Mouse (Mus musculus) lung, postnatal 36 days (tissue): ENCODE measurements at regions not wholly inside any gene's neighbourhood (a gene's known extent, or its start where the extent isn't known, plus 50 kb on each side); places are given as distances from the start of the nearest gene placed in this dataset.

Experiments used
- DNase-seq: peaks from one replicate; pipeline ENCODE4 v3.0.0; 2022; ENCODE audit warnings: mixed read lengths

GRCm38 (mm10) chr10:26434586-26434985, 58.8 kb upstream of the L3mbtl3 start:
- no peak for DNase-seq

DNA sequence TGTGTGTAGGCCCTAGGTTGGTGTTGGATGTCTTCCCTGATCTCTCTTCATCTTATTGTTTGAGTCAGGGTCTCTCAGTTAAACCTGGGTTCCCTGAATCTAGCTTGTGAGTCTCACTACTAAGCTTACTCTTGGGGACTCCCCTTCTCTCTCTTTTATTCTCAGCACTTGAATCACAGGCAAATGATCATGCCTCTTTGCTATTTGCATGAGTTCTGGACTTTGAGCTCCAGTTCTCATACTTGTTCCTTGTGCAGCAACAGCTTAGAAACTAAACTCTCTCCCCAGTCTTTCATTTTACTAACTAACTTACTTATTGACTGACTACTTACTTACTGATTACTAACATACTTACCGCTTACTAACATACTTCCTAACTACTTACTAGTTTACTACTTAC, 64.9 kb upstream of the L3mbtl3 start:
- no peak for DNase-seq

DNA sequence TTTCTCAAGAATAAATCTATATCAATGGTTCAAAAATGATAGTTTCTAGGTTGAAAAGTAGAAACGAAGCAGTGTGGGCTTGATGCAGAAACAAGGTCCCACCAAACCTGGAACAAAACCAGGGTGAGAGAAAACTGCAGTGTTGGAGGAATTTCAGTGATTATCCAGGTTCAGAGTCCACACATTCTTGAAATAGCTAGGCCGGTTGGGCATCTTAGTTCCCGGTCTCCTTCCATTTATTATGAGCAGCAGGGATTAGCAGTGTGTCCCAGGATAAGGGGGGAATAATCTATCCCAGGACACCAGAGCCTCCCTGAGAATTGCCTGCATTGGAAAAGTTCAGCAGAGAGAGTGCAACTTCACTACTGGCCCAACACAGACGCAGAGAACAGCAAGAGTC, 108.5 kb upstream of the L3mbtl3 start:
- no peak for DNase-seq

DNA sequence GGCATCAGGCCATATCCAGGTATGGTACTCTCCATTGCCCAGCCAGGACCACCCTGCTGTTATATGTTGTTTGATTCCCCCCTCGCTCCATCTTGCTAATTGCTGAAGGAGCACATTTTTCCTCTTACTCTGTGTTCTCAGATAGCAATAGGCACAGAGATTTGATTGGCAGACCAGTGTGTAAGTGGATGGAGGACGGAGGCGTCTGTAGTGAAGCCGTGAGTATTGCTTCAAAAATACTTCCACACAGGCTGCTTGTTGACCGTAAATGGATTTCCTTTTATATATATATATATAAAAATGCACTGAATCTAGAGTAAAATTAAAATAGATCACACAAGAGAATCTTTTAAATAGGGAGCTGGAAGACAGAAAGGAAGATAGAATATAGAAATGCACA, 115.6 kb upstream of the L3mbtl3 start:
- DNase-seq, result no peak

- DNase-seq, result no peak
Measured at GRCm38 (mm10) chr10:26492146-26492545, 116.4 kb upstream of the L3mbtl3 start.

GRCm38 (mm10) chr10:26492856-26493484, 117.2 kb upstream of the L3mbtl3 start:
- no peak for DNase-seq

DNA sequence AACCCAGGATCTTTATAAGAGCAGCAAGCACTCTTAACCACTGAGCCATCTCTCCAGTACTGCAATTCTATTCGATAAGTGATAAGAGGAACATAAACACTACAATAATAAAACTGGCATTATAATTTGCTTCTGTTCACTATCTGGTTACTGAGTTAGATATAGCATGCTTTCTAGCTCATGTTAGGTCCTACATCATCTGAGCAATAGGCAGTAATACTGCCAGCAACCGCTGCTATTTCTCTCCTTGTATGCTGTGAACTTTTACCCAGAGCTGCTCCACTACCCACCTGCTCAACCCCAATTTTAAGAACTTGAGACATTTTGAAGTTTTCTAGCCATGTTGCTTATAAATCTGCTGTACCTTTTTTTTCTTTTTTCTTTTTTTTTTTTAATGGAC, 118.0 kb upstream of the L3mbtl3 start:
- no peak for DNase-seq

DNA sequence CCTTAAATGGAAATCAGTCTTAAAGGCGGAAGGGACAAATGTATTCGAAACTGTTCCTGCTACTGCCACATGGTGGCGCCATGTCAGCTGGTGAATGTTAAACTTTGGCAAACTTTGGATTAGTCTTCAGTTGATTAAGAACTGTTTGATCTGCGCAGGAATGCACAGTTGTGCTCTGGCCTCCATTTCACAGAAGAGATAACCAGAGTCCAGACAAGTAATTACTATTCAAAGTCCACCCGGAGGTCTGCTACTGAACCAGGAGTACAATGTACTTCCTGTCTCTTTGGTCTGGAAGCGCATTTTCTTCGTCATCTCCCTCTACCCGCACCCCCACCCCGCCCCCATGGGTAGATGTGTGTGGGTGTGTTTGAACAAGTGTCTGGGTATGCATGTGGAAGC, 118.6 kb upstream of the L3mbtl3 start:
- peak; percentile 61 for DNase-seq

DNA sequence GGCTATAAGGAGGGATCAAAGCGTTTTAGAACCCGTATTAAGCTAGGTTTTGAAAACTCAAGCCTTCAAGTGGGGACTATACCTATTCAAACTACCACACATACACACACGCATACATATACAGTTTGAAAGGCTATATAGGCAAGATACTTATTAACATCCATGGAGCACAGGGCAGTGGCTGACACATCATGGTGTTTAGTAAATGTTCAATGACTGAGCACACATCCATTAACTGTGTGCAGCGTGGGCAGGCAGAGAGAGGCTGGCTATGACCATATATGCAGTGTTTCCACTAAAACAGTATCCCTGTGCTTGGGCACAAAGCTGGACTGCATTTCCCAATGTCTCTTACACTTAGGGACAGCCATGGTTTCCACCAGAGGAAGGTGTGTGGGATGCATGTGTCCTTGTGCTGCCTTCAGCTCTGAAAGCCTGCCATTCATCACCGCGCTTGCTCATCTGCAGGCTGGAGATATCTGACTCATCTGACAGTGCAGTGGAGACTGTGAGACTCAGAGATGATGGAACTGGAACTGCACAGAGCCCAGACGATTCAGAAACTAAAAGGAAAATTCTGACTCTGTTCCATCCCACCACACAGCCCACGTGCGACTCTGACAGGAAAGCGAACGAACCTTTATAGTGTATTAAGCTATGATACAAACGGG, 124.6 kb upstream of the L3mbtl3 start:
- no peak for DNase-seq

GRCm38 (mm10) chr10:26520879-26521278, 145.1 kb upstream of the L3mbtl3 start:
- DNase-seq, result no peak

DNA sequence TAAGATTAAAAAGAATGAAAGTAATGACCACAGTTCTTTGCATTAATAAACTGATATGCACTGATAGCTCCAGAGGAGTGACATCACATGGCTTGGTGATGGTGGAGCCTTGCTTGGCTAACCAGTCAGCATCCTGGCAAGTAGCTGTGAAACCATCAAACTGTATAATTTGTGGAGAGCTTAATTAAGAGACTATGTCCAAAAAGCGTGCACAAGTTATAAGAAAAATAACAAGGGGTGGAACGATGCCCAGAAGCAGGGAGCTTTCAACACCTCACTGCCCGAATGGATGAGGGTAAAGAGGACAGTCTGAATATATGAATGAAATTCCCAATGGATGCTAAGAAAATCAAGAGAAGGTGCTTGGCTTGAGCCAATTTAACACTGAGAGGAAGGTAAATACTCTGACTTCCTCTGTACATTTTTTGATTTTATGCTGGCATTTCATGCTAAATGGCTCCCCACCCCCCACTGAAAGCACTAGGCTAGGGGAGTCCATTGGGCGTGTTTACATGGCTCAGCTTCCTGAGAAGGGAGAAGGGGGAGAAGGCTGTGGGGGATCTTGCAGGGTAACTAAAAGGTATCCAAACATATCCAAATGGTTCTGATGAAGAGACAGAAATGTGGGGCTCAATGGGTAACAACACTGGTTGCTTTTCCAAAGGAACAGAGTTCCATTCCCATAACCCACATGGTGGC, 150.2 kb upstream of the L3mbtl3 start:
- DNase-seq, result no peak

DNA sequence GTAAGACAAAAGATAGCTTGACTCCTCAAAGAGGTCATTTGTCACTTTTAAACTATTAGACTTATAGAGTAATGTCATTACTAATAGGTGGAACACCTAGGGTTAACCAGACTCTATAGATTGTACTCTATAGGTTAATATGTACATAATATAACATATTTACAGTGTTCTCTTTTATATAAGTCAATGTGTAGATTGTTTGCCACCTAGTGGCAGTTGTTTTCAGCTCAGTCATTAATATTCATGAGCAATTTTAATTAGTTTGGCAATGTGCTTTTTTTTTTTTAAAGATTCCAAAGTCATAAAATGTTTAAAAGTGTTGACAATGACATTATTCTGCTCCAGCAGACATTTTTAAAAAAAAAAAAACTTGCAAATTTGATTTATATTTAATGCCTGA, 164.4 kb upstream of the L3mbtl3 start:
- DNase-seq, result peak; percentile 19

DNA sequence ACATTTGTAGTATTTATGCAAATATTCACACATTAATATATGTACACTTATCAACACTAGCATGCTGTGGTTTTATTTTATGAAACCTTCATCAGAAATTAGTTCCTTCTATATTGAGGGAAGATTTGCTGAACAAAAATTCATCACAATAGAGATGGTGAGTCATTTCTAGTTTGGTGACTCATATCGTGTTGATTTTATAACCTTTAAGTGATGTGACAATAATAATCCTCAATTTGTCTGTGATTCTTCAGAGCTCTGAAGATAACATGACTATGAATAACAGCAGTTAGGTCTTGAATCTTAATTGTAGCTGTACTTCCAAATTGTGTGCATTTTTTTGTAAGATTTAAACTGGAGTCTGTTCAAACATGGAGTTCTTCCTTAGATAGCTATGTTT, 168.3 kb upstream of the L3mbtl3 start:
- no peak for DNase-seq

- DNase-seq, result no peak
Measured at GRCm38 (mm10) chr10:26544796-26545195, 169.0 kb upstream of the L3mbtl3 start.

GRCm38 (mm10) chr10:26556246-26556645, 180.5 kb upstream of the L3mbtl3 start:
- no peak for DNase-seq

DNA sequence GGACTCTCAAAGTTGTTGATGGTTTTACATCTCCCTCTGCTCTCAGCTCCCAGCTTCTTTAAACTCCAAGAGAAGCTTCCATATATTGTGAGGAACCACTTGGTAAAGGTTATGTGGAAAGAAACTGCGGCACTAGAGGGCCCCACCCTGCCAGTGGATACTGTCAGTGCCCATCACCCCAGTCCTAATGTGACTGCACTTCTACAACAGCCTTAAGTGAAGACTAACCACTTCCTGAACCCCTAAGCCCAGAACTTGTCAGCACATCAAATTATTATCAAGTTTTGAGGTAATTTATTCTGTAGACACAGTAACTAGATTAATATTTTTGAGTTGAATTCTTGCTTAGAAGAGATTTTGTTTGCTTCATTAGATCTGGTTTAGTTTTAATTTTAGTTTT, 182.3 kb upstream of the L3mbtl3 start:
- no peak for DNase-seq

GRCm38 (mm10) chr10:26559323-26559722, 183.6 kb upstream of the L3mbtl3 start:
- DNase-seq, result no peak

GRCm38 (mm10) chr10:26560456-26560855, 184.7 kb upstream of the L3mbtl3 start:
- DNase-seq, result no peak

GRCm38 (mm10) chr10:26564462-26564861, 188.7 kb upstream of the L3mbtl3 start:
- DNase-seq, result peak; percentile 58

DNA sequence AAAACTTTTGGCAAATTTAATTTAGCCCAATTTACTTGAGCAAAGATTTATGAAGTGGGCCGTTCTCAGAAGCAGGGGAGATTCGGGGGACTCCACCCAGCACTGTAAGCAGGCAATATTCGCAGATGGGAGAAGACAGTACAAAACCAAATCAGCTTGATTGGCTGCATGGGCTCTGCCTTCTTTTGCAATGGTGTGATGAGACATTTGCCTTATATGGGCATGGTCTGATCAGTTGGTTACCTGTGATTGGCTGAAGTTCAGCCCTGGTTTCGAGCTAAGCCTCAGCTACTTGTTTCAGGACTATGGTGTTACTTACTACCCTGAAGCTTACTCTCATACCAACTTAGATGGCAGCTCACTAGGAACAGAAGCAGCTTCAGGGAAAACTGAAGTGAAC, 185.6 kb upstream of the Arhgap18 start:
- DNase-seq, result no peak

GRCm38 (mm10) chr10:26570468-26570867, 182.8 kb upstream of the Arhgap18 start:
- no peak for DNase-seq

GRCm38 (mm10) chr10:26571377-26571776, 181.8 kb upstream of the Arhgap18 start:
- no peak for DNase-seq

- DNase-seq, result no peak
Measured at GRCm38 (mm10) chr10:26576153-26576552, 177.1 kb upstream of the Arhgap18 start.

DNA sequence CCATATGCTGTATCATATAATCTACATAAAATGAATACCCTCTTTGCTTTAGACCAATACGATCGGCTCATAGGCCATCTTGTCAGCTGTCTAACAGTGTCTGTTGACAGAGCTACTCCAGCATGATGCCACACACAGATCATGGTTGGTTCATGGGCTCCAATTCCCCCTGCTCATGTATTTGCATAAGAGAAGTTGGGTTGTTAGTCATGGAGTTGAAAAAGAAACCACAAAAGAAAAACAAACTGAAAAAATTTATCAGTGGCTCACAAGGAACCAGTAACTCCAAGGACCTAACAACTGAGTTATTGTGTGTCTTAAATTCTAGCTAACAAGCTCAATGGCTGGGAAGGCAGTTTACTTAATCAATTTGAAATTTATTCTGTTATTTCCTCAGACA, 176.1 kb upstream of the Arhgap18 start:
- DNase-seq, result no peak
